Mouse (Mus musculus) gastrocnemius, postnatal 36 days (tissue): ENCODE results near the gene Olfr862. TPM values are rescaled to one million over a fixed set of nuclear protein-coding genes. Genes with fewer than 3 reads are reported as not detected.

Experiments
- DNase-seq, 2 experiments: peaks; one replicate each; pipeline ENCODE4 v3.0.0; 2022
- intact Hi-C: fragments of 180-260 bp; cut with DNase I; formaldehyde crosslinking; loops from one replicate; pipeline ENCODE4 v1.15.1; 2025
- long read RNA-seq, 2 experiments: library from polyadenylated mRNA; stranded (forward); transcript quantifications; one replicate each; pipeline ENCODE4 v2.0.0; 2021
- total RNA-seq, 2 experiments: library from RNA; stranded (reverse); gene quantifications; 2 replicates each; pipeline ENCODE4 v1.2.3; 2021

Gene Olfr862
- total RNA-seq: not detected
- long read RNA-seq, experiment 1: 0 reads
- long read RNA-seq, experiment 2: 0 reads

DNA sequence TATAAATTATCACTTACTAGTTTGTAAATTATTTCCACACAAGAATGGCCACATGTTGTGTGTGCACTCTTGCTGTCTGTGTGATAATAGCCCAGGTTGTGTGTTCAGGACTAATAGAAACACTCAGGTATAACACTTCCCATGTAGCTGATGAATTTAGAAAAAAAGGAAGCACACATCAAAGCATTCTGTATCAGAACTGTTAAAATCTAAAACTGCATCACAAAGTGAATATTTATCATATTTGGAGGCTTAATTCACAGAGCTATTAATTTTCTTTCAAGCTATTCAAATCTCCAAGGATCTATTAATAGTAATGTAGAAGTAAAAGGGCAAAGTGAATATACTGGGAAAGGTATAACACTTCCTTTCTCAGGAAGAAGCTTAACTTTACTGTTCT, at the start of gene Olfr862:
Gene Olfr862, minus strand, starts transcription at position 101 of the 400 bp plus-strand sequence.
- intact Hi-C loops: no loop called here
- DNase-seq: no peak

DNA sequence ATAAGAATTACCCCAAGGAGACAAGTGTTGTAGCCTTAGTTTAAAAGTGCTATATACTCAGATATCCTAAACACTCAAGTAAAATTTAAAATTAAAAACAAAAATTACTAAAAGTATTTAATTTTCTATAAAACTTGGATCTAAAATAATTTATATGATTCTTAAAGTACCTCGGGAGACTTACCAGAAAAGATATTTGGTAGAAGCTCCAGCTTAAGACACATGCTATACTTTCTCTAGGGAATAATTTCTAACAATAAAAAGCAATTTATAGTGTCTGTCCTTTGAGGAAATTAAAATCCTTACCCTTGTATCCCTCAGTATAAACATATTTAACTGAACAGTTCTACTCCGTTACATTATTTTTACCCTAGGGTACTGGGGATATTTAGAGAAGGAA, 28.8 kb upstream of the Olfr862 start, which contains the start of gene Olfr77:
Gene Olfr77, plus strand, starts transcription at position 301 of the 400 bp plus-strand sequence.
- DNase-seq: no peak
- intact Hi-C loops: no loop called here

DNA sequence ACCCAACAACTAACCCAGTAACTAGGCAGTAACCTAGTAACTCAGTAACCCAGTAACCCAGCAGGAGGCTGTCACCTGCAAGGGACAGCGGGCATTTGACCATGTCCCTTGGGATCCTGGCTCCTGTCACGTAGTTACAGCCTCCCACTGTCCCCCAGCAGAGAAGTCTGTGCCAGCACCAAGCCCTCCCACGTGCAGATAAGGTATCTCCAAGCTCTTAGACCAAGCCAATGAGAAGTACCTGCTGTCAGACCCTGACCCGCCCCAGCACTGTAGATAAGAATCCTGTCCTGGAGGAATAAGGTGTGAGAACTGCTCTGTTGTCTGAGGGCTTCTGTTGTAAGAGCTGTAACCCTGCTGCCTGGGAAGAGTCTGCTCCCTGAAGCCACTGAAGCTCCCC, 23.4 kb upstream of the Olfr862 start:
- intact Hi-C loops: no loop called here
- DNase-seq: no peak

DNA sequence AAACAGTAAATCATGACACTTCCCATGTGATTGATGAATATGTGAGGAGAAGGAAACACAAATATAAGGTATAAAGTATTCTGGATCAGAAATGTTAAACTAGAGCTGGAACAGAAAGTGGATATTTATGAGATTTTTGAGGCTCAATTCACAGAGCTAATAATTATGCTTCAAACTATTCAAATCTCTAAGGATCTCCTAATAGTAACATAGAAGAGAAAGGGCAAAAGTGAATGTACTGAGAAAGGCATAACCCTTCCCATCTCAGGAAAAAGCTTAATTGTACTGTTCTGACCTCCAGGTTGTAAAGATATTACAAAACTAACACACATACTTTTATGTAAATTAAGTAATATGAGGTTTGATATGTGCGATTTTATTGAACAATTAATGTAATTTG, 38.2 kb downstream of the Olfr862 start, which contains the start of gene Olfr860:
Gene Olfr860, minus strand, starts transcription at position 101 of the 400 bp plus-strand sequence.
- DNase-seq: no peak
- intact Hi-C loops: no loop called here

Other genes starting within 250 kb of the Olfr862 start
- not detected for gene Olfr857, start 178.6 kb downstream of the Olfr862 start, total RNA-seq
- gene Olfr58, start 107.7 kb downstream of the Olfr862 start, total RNA-seq: not detected
- not detected for gene Olfr859, start 83.1 kb downstream of the Olfr862 start, total RNA-seq
- not detected for gene Olfr860, start 38.3 kb downstream of the Olfr862 start, total RNA-seq
- gene Olfr77, start 28.9 kb upstream of the Olfr862 start, total RNA-seq: not detected
- not detected for gene Olfr866, start 140.0 kb upstream of the Olfr862 start, total RNA-seq
- not detected for gene Olfr867, start 169.6 kb upstream of the Olfr862 start, total RNA-seq
- not detected for gene Olfr868, start 210.6 kb upstream of the Olfr862 start, total RNA-seq
- gene Olfr869, start 241.0 kb upstream of the Olfr862 start, total RNA-seq: not detected